Mouse (Mus musculus): ENCODE results near the gene Flvcr2.

- TF ChIP-seq CTCF (IDR thresholded peaks at IDR 0.05; ENCODE audit: low read depth, low read length) (no peak), POLR2A (IDR thresholded peaks at IDR 0.05; ENCODE audit: extremely low read depth, insufficient read depth, low read length) (no peak)
Measured at GRCm38 (mm10) chr12:85850661-85851060, 104.3 kb downstream of the Flvcr2 start.

Data from liver, adult 2 months (tissue).